In the genomic region with DNA sequence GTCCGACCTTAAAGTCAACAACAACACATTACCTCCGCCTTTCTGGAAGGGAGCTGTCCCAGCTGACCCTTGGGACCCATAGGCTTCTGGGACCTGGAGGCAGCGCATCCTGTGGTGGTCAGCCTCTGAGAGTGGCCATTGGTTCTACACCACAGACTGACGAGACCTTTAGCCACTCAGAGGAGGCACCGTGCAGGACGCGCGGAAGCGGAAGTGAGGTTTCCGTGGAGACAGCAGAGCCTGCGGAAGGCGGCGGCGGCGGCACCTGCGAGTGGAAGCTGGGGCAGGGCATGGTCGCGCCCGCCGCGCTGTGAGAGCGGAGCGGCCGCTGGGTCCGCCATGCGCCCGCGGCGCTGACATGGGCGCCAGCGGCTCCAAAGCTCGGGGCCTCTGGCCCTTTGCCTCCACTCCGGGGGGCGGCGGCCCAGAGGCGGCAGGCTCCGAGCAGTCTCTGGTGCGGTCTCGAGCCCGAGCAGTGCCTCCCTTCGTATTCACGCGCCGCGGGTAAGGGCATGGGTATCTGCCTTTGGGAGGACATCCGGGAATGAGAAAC, we compare ENCODE assay signal across 8 mouse cellular contexts. TPM values are rescaled to one million over a fixed set of nuclear protein-coding genes. Genes with fewer than 3 reads are reported as not detected.
DNase-seq lines count a peak whose midpoint lies in the region; ATAC-seq and TF ChIP-seq lines count a peak whose summit lies in the region.

A gene (plus strand): TSS at position 227 of the 553 bp plus-strand sequence.

- peak; percentile 96 for DNase-seq in gastrocnemius, adult 2 months
- DNase-seq in hindbrain, postnatal 0 days (ENCODE audit: low spot score), result peak; percentile 96
- DNase-seq in left cerebral cortex, adult 8-10 months (ENCODE audit: low spot score in 2 of 2), result peak; percentile 82 to 96
- peak; percentile 96 for DNase-seq in right cerebral cortex, postnatal 25 days
- peak; percentile 89 to 93 for DNase-seq in urinary bladder, postnatal 4 days (ENCODE audit: low spot score in 2 of 2)

- peaks cover 39% of the 10 kb centered on the region for H3K36me3 ChIP-seq in hindbrain, postnatal 0 days (ENCODE audit: insufficient read depth, low read length)
- H3K36me3 ChIP-seq in megakaryocyte, embryonic 14.5 days (replicated peaks; ENCODE audit: low read length), result peaks cover 67% of the 10 kb centered on the region

- intact Hi-C loops in gastrocnemius, adult 2 months (cut with DNase I), result no loop called here

- peaks cover 15% of the 10 kb centered on the region for H3K4me1 ChIP-seq in hindbrain, postnatal 0 days (ENCODE audit: insufficient read depth, low read length)
- peaks cover 65% of the 10 kb centered on the region for H3K4me1 ChIP-seq in megakaryocyte, embryonic 14.5 days

- peak within 1 kb of the TSS; percentile 84 for H3K4me3 ChIP-seq in gastrocnemius, adult 2 months
- H3K4me3 ChIP-seq in hindbrain, postnatal 0 days (ENCODE audit: low read length), result peak within 1 kb of the TSS; percentile 92
- H3K4me3 ChIP-seq in megakaryocyte, embryonic 14.5 days (replicated peaks), result peak within 1 kb of the TSS; percentile 96

- H3K9ac ChIP-seq in hindbrain, postnatal 0 days (replicated peaks; ENCODE audit: low read length), result peak within 1 kb of the TSS; percentile 85

- peak within 1 kb of the TSS; percentile 94 for H3K27ac ChIP-seq in gastrocnemius, adult 2 months
- peak within 1 kb of the TSS; percentile 79 for H3K27ac ChIP-seq in hindbrain, postnatal 0 days

- no peaks in the 10 kb centered on the region for H3K27me3 ChIP-seq in hindbrain, postnatal 0 days (ENCODE audit: insufficient read depth, low read length)
- no peaks in the 10 kb centered on the region for H3K27me3 ChIP-seq in megakaryocyte, embryonic 14.5 days (replicated peaks)

- no peaks in the 10 kb centered on the region for H3K9me3 ChIP-seq in hindbrain, postnatal 0 days (ENCODE audit: low read length)
- H3K9me3 ChIP-seq in megakaryocyte, embryonic 14.5 days, result no peaks in the 10 kb centered on the region

- TF ChIP-seq CTCF in gastrocnemius, adult 2 months (IDR thresholded peaks at IDR 0.05), result no peak
- TF ChIP-seq CTCF in hindbrain, postnatal 0 days (IDR thresholded peaks at IDR 0.05; ENCODE audit: low read depth), result no peak

- 3% methylated on average over 42 of the region's 46 CpGs for WGBS in hindbrain, postnatal 0 days

- peak; percentile 94 for ATAC-seq in activated CD4-positive, CD25-positive, alpha-beta regulatory T cell, adult 4 months
- ATAC-seq in common myeloid progenitor, adult 5-6 weeks (replicated peaks; ENCODE audit: low read depth, poor library complexity, severe bottlenecking), result peak; percentile 96
- peak; percentile 97 for ATAC-seq in hindbrain, postnatal 0 days

- H3K4me2 ChIP-seq in hindbrain, postnatal 0 days (ENCODE audit: low read depth, low read length), result peak within 1 kb of the TSS; percentile 95

RNA-seq across cellular contexts. Expression of the gene that starts here (rescaled TPM):
- 1 to 10 TPM; 7.3 to 7.8 TPM for polyA plus RNA-seq in activated CD4-positive, CD25-positive, alpha-beta regulatory T cell, adult 4 months (2017; shearing (Covaris generic))
- total RNA-seq in common myeloid progenitor, adult 5-6 weeks (2017), result 11.8 and 14.8 TPM in 2 replicates
- 10 to 100 TPM; 35.6 to 35.7 TPM for total RNA-seq in gastrocnemius, adult 2 months (2021)
- total RNA-seq in hindbrain, postnatal 0 days (2014; rRNA removed), result 128 and 142 TPM in 2 replicates
- polyA plus RNA-seq in hindbrain, postnatal 0 days (2015; fragmentation: Nextera tagmentation; extraction: Ambion mirVana), result 115 and 119 TPM in 2 replicates
- total RNA-seq in left cerebral cortex, adult 8-10 months (2022), result 10 to 100 TPM; 90.7 to 97.1 (median 92.8) TPM
- 23.3 and 103 TPM in 2 replicates for polyA plus RNA-seq in megakaryocyte, embryonic 14.5 days (2012; ENCODE audit: insufficient read depth, low replicate concordance)

Comparison
In these comparisons a context has a peak if more than half of its experiments do, and no peak if none do; other contexts are left out.
1. Peak in every context shown above with its lines: DNase-seq, ATAC-seq, H3K4me3 ChIP-seq and H3K27ac ChIP-seq.